Mouse (Mus musculus): Measurements from ENCODE around the gene Ankrd66.

GRCm38 (mm10) chr17:43587278-43587677 lies 43.8 kb upstream of the Ankrd66 start:
- no peak for TF ChIP-seq POLR2A (IDR thresholded peaks at IDR 0.05; ENCODE audit: low read depth, low read length)
- no peak for TF ChIP-seq CTCF (IDR thresholded peaks at IDR 0.05; ENCODE audit: extremely low read depth, insufficient read depth, insufficient read length, insufficient replicate concordance)

All from spleen, adult 2 months (tissue).